In genomic region chr19:41934124-41934523, GRCm38 (mm10) we compare ENCODE assay signal across 8 mouse cellular contexts. TPM values are rescaled to one million over a fixed set of nuclear protein-coding genes. Genes with fewer than 3 reads are reported as not detected.
DNase-seq lines count a peak whose midpoint lies in the region; ATAC-seq and TF ChIP-seq lines count a peak whose summit lies in the region.

No protein-coding gene starts in this region.

- peak overlapping the region; percentile 88 for H3K4me2 ChIP-seq in heart, embryonic 15.5 days
- peak overlapping the region; percentile 79 for H3K4me2 ChIP-seq in hindbrain, embryonic 15.5 days
- H3K4me2 ChIP-seq in midbrain, embryonic 14.5 days (ENCODE audit: low read length), result peak overlapping the region; percentile 85

- peaks cover 19% of the 10 kb centered on the region for H3K36me3 ChIP-seq in heart, embryonic 15.5 days
- H3K36me3 ChIP-seq in hindbrain, embryonic 15.5 days, result peaks cover 31% of the 10 kb centered on the region
- H3K36me3 ChIP-seq in midbrain, embryonic 14.5 days (ENCODE audit: control insufficient read depth, insufficient read depth, low read length), result peaks cover 28% of the 10 kb centered on the region

- 26% methylated on average over 6 of the region's 6 CpGs for WGBS in heart, embryonic 15.5 days
- WGBS in hindbrain, embryonic 15.5 days, result 35% methylated on average over 6 of the region's 6 CpGs
- 22% methylated on average over 6 of the region's 6 CpGs for WGBS in midbrain, embryonic 14.5 days

- no peak for TF ChIP-seq POLR2A in bone marrow macrophage, adult 2 months (IDR thresholded peaks at IDR 0.05; ENCODE audit: borderline replicate concordance, low read depth, low read length)

- no peak for TF ChIP-seq CTCF in bone marrow macrophage, adult 2 months (IDR thresholded peaks at IDR 0.05; ENCODE audit: low read depth, low read length)

- no peak for DNase-seq in heart, postnatal 4 days
- peak; percentile 13 for DNase-seq in midbrain, embryonic 14.5 days
- no peak for DNase-seq in spleen, adult 12 weeks (ENCODE audit: low spot score)
- DNase-seq in adrenal gland, postnatal 4 days (ENCODE audit: low spot score in 2 of 2), result no peak
- DNase-seq in thymus, postnatal 25 days, result no peak

- no peak for ATAC-seq in heart, embryonic 15.5 days (replicated peaks; ENCODE audit: insufficient number of reproducible peaks, insufficient read depth, low FRiP score, low read depth)
- ATAC-seq in hindbrain, embryonic 15.5 days (ENCODE audit: low FRiP score, low read depth), result no peak
- no peak for ATAC-seq in midbrain, embryonic 14.5 days (ENCODE audit: low FRiP score, low TSS enrichment)

- no peaks in the 10 kb centered on the region for H3K9me3 ChIP-seq in heart, embryonic 15.5 days (replicated peaks)
- no peaks in the 10 kb centered on the region for H3K9me3 ChIP-seq in hindbrain, embryonic 15.5 days
- no peaks in the 10 kb centered on the region for H3K9me3 ChIP-seq in midbrain, embryonic 14.5 days (ENCODE audit: control insufficient read depth, low read length)

- H3K27me3 ChIP-seq in heart, embryonic 15.5 days, result no peaks in the 10 kb centered on the region
- H3K27me3 ChIP-seq in hindbrain, embryonic 15.5 days, result no peaks in the 10 kb centered on the region
- no peaks in the 10 kb centered on the region for H3K27me3 ChIP-seq in midbrain, embryonic 14.5 days (ENCODE audit: control insufficient read depth, insufficient read depth, low read length)

- peak overlapping the region; percentile 78 for H3K9ac ChIP-seq in heart, embryonic 15.5 days
- peak overlapping the region; percentile 77 for H3K9ac ChIP-seq in hindbrain, embryonic 15.5 days
- H3K9ac ChIP-seq in midbrain, embryonic 14.5 days (replicated peaks; ENCODE audit: low read length), result peak overlapping the region; percentile 75

- peak overlapping the region; percentile 88 for H3K4me3 ChIP-seq in heart, embryonic 15.5 days
- H3K4me3 ChIP-seq in bone marrow macrophage, adult 2 months (ENCODE audit: insufficient read depth, low read length), result peak overlapping the region; percentile 82
- peak overlapping the region; percentile 81 for H3K4me3 ChIP-seq in hindbrain, embryonic 15.5 days
- peak overlapping the region; percentile 88 for H3K4me3 ChIP-seq in midbrain, embryonic 14.5 days (replicated peaks; ENCODE audit: low read depth, low read length)

- no peak overlapping the region for H3K27ac ChIP-seq in heart, embryonic 15.5 days
- no peak overlapping the region for H3K27ac ChIP-seq in bone marrow macrophage, adult 2 months (ENCODE audit: insufficient read depth, low read depth, low read length)
- no peak overlapping the region for H3K27ac ChIP-seq in hindbrain, embryonic 15.5 days (replicated peaks)
- no peak overlapping the region; the same call in 1 of the 2 replicates for H3K27ac ChIP-seq in midbrain, embryonic 14.5 days (replicated peaks; ENCODE audit: low read depth, low read length)

- H3K4me1 ChIP-seq in heart, embryonic 15.5 days (replicated peaks), result peaks cover 22% of the 10 kb centered on the region
- peaks cover 10% of the 10 kb centered on the region for H3K4me1 ChIP-seq in bone marrow macrophage, adult 2 months (ENCODE audit: control insufficient read depth, insufficient read depth, low read length)
- H3K4me1 ChIP-seq in hindbrain, embryonic 15.5 days (replicated peaks), result peaks cover 29% of the 10 kb centered on the region
- H3K4me1 ChIP-seq in midbrain, embryonic 14.5 days (ENCODE audit: control insufficient read depth, insufficient read depth, low read length), result peaks cover 14% of the 10 kb centered on the region

RNA-seq across cellular contexts. Expression of gene Zdhhc16, which starts 0.8 kb away (rescaled TPM):
- polyA plus RNA-seq in heart, embryonic 15.5 days (2015; fragmentation: Nextera tagmentation; extraction: Ambion mirVana), result 46.5 and 62.7 TPM in 2 replicates
- total RNA-seq in heart, postnatal 4 days (2021), result 10 to 100 TPM; 30.7 to 31.7 TPM
- polyA plus RNA-seq in bone marrow macrophage, adult 2 months (2012; ENCODE audit: insufficient read depth, insufficient read length, missing spikeins), result 43.9 and 44.3 TPM in 2 replicates
- 85.9 and 86.6 TPM in 2 replicates for polyA plus RNA-seq in hindbrain, embryonic 15.5 days (2015; fragmentation: Nextera tagmentation; extraction: Ambion mirVana)
- polyA plus RNA-seq in midbrain, embryonic 14.5 days (2014; fragmentation: Nextera tagmentation; extraction: Ambion mirVana), result 72.3 and 72.8 TPM in 2 replicates
- total RNA-seq in adrenal gland, postnatal 4 days (2021), result 10 to 100 TPM; 43.4 to 48.4 TPM

RNA-seq across cellular contexts. Expression of gene Exosc1, which starts 0.9 kb away (rescaled TPM):
- 39.3 and 46.9 TPM in 2 replicates for polyA plus RNA-seq in heart, embryonic 15.5 days (2015; fragmentation: Nextera tagmentation; extraction: Ambion mirVana)
- 10 to 100 TPM; 18.0 to 18.2 TPM for total RNA-seq in heart, postnatal 4 days (2021)
- polyA plus RNA-seq in bone marrow macrophage, adult 2 months (2012; ENCODE audit: insufficient read depth, insufficient read length, missing spikeins), result 17.8 and 19.0 TPM in 2 replicates
- polyA plus RNA-seq in hindbrain, embryonic 15.5 days (2015; fragmentation: Nextera tagmentation; extraction: Ambion mirVana), result 52.3 and 59.8 TPM in 2 replicates
- polyA plus RNA-seq in midbrain, embryonic 14.5 days (2014; fragmentation: Nextera tagmentation; extraction: Ambion mirVana), result 56.4 and 57.4 TPM in 2 replicates
- total RNA-seq in adrenal gland, postnatal 4 days (2021), result 10 to 100 TPM; 30.1 to 33.8 TPM

RNA-seq across cellular contexts. Expression of gene Pgam1, which starts 22.4 kb away (rescaled TPM):
- 666 and 693 TPM in 2 replicates for polyA plus RNA-seq in heart, embryonic 15.5 days (2015; fragmentation: Nextera tagmentation; extraction: Ambion mirVana)
- total RNA-seq in heart, postnatal 4 days (2021), result 100 to 1,000 TPM; 150 to 162 TPM
- 256 and 259 TPM in 2 replicates for polyA plus RNA-seq in bone marrow macrophage, adult 2 months (2012; ENCODE audit: insufficient read depth, insufficient read length, missing spikeins)
- polyA plus RNA-seq in hindbrain, embryonic 15.5 days (2015; fragmentation: Nextera tagmentation; extraction: Ambion mirVana), result 530 and 573 TPM in 2 replicates
- polyA plus RNA-seq in midbrain, embryonic 14.5 days (2014; fragmentation: Nextera tagmentation; extraction: Ambion mirVana), result 451 and 465 TPM in 2 replicates
- total RNA-seq in adrenal gland, postnatal 4 days (2021), result 100 to 1,000 TPM; 411 to 420 TPM

RNA-seq across cellular contexts. Expression of gene Rrp12, which starts 38.2 kb away (rescaled TPM):
- polyA plus RNA-seq in heart, embryonic 15.5 days (2015; fragmentation: Nextera tagmentation; extraction: Ambion mirVana), result 7.4 and 10.1 TPM in 2 replicates
- total RNA-seq in heart, postnatal 4 days (2021), result 10 to 100 TPM; 19.9 to 23.4 TPM
- polyA plus RNA-seq in bone marrow macrophage, adult 2 months (2012; ENCODE audit: insufficient read depth, insufficient read length, missing spikeins), result 2.1 TPM in 2 replicates
- polyA plus RNA-seq in hindbrain, embryonic 15.5 days (2015; fragmentation: Nextera tagmentation; extraction: Ambion mirVana), result 17.6 and 19.4 TPM in 2 replicates
- 12.5 TPM in 2 replicates for polyA plus RNA-seq in midbrain, embryonic 14.5 days (2014; fragmentation: Nextera tagmentation; extraction: Ambion mirVana)
- total RNA-seq in adrenal gland, postnatal 4 days (2021), result 10 to 100 TPM; 13.2 to 13.4 TPM

RNA-seq across cellular contexts. Expression of gene Mms19, which starts 46.8 kb away (rescaled TPM):
- polyA plus RNA-seq in heart, embryonic 15.5 days (2015; fragmentation: Nextera tagmentation; extraction: Ambion mirVana), result 19.7 and 22.5 TPM in 2 replicates
- 10 to 100 TPM; 19.3 to 20.1 TPM for total RNA-seq in heart, postnatal 4 days (2021)
- polyA plus RNA-seq in bone marrow macrophage, adult 2 months (2012; ENCODE audit: insufficient read depth, insufficient read length, missing spikeins), result 43.7 and 57.0 TPM in 2 replicates
- polyA plus RNA-seq in hindbrain, embryonic 15.5 days (2015; fragmentation: Nextera tagmentation; extraction: Ambion mirVana), result 31.3 and 33.4 TPM in 2 replicates
- 28.1 and 30.4 TPM in 2 replicates for polyA plus RNA-seq in midbrain, embryonic 14.5 days (2014; fragmentation: Nextera tagmentation; extraction: Ambion mirVana)
- total RNA-seq in adrenal gland, postnatal 4 days (2021), result 10 to 100 TPM; 34.3 to 44.5 TPM
